Comparison of ENCODE assay signal across 11 mouse cellular contexts in genomic region chr4:63385784-63386183, GRCm38 (mm10). TPM values are rescaled to one million over a fixed set of nuclear protein-coding genes. Genes with fewer than 3 reads are reported as not detected.
DNase-seq lines count a peak whose midpoint lies in the region; ATAC-seq and TF ChIP-seq lines count a peak whose summit lies in the region.
"Had no signal": no experiment of that assay in that cellular context is flagged by ENCODE, and none has a peak within 500 bp of the region (broad histone marks: within the 10 kb centered on the region; RNA-seq: fewer than 3 reads in every experiment).

No protein-coding gene starts in this region.

- peaks cover 35% of the 10 kb centered on the region for H3K4me1 ChIP-seq in forebrain, embryonic 12.5 days
- peaks cover 35% of the 10 kb centered on the region for H3K4me1 ChIP-seq in forebrain, embryonic 10.5 days
- H3K4me1 ChIP-seq in bone marrow, adult 2 months (ENCODE audit: control insufficient read depth, insufficient read depth, low read length): peaks cover 29% of the 10 kb centered on the region

- no peak for TF ChIP-seq CTCF in bone marrow, adult 2 months (IDR thresholded peaks at IDR 0.05; ENCODE audit: control insufficient read depth, insufficient read depth, low read length)

- no peaks in the 10 kb centered on the region for H3K27me3 ChIP-seq in forebrain, embryonic 12.5 days
- H3K27me3 ChIP-seq in forebrain, embryonic 10.5 days (ENCODE audit: poor library complexity, severe bottlenecking): no peaks in the 10 kb centered on the region
- H3K27me3 ChIP-seq: neural tube, embryonic 13.5 days had no signal

- H3K27ac ChIP-seq in forebrain, embryonic 12.5 days: 0 out of 2 replicates have a peak overlapping the region, but pooled peaks have one; percentile 14
- no peak overlapping the region for H3K27ac ChIP-seq in forebrain, embryonic 10.5 days
- peak overlapping the region; percentile 88 for H3K27ac ChIP-seq in bone marrow, adult 2 months (ENCODE audit: control insufficient read depth, insufficient read depth, low read depth, low read length, poor library complexity)
- H3K27ac ChIP-seq: neural tube, embryonic 13.5 days had no signal

- ATAC-seq in forebrain, embryonic 12.5 days (ENCODE audit: low FRiP score): no peak

- H3K4me2 ChIP-seq in forebrain, embryonic 12.5 days: no peak overlapping the region
- H3K4me2 ChIP-seq: neural tube, embryonic 13.5 days had no signal

- WGBS in forebrain, embryonic 12.5 days: 67% methylated on average over 11 of the region's 11 CpGs
- 91% methylated on average over 11 of the region's 11 CpGs for WGBS in forebrain, embryonic 10.5 days
- WGBS in bone marrow, adult 2 months: 5% methylated on average over 11 of the region's 11 CpGs

- no peak overlapping the region for H3K9ac ChIP-seq in forebrain, embryonic 12.5 days
- H3K9ac ChIP-seq: neural tube, embryonic 13.5 days had no signal

- no peak for TF ChIP-seq POLR2A in bone marrow, adult 2 months (IDR thresholded peaks at IDR 0.05; ENCODE audit: borderline replicate concordance, control insufficient read depth, low read depth, low read length)

- peaks cover 63% of the 10 kb centered on the region for H3K36me3 ChIP-seq in forebrain, embryonic 12.5 days (replicated peaks)
- peaks cover 55% of the 10 kb centered on the region for H3K36me3 ChIP-seq in forebrain, embryonic 10.5 days (replicated peaks)

- no peak overlapping the region for H3K4me3 ChIP-seq in forebrain, embryonic 12.5 days (replicated peaks)
- H3K4me3 ChIP-seq in forebrain, embryonic 10.5 days: no peak overlapping the region
- peak overlapping the region; percentile 55 for H3K4me3 ChIP-seq in bone marrow, adult 2 months (replicated peaks; ENCODE audit: control insufficient read depth, low read depth, low read length)
- H3K4me3 ChIP-seq: neural tube, embryonic 13.5 days had no signal

- no peak for DNase-seq in forebrain, embryonic 10.5 days (ENCODE audit: extremely low spot score, low spot score)
- DNase-seq in lung, postnatal 36 days: peak; percentile 84
- DNase-seq in thymus, adult 18-20 months: peak; percentile 65 to 86
- DNase-seq in urinary bladder, postnatal 14 days (ENCODE audit: low spot score): no peak
- DNase-seq in gastrocnemius, postnatal 4 days (ENCODE audit: low spot score in 2 of 2): no peak
- no peak for DNase-seq in kidney, postnatal 36 days
- DNase-seq: cerebellum, adult 9-11 months had no signal

- H3K9me3 ChIP-seq in forebrain, embryonic 12.5 days: no peaks in the 10 kb centered on the region
- H3K9me3 ChIP-seq in forebrain, embryonic 10.5 days: no peaks in the 10 kb centered on the region
- H3K9me3 ChIP-seq: neural tube, embryonic 13.5 days had no signal

RNA-seq across cellular contexts. Expression of gene Akna, which starts 17.4 kb away (rescaled TPM):
- 24.6 and 29.3 TPM in 2 replicates for polyA plus RNA-seq in forebrain, embryonic 12.5 days (2016; fragmentation: Nextera tagmentation; extraction: Ambion mirVana)
- 10.2 and 13.1 TPM in 2 replicates for polyA plus RNA-seq in forebrain, embryonic 10.5 days (2016; fragmentation: Nextera tagmentation; extraction: Ambion mirVana)
- polyA plus RNA-seq in bone marrow, adult 2 months (2011; ENCODE audit: insufficient read depth, insufficient read length, low replicate concordance, missing spikeins): 34.5 and 61.0 TPM in 2 replicates
- 1 to 10 TPM; 6.2 to 6.5 TPM for total RNA-seq in gastrocnemius, postnatal 4 days (2021)

RNA-seq across cellular contexts. Expression of gene Orm2, which starts 23.5 kb away (rescaled TPM):
- polyA plus RNA-seq in forebrain, embryonic 12.5 days (2016; fragmentation: Nextera tagmentation; extraction: Ambion mirVana): not detected in 2 replicates
- not detected in 2 replicates for polyA plus RNA-seq in forebrain, embryonic 10.5 days (2016; fragmentation: Nextera tagmentation; extraction: Ambion mirVana)
- not detected in 2 replicates for polyA plus RNA-seq in bone marrow, adult 2 months (2011; ENCODE audit: insufficient read depth, insufficient read length, low replicate concordance, missing spikeins)
- total RNA-seq in gastrocnemius, postnatal 4 days (2021): not detected
- polyA plus RNA-seq: lung, embryonic 16.5 days; neural tube, embryonic 13.5 days had no signal

RNA-seq across cellular contexts. Expression of gene Orm3, which starts 29.8 kb away (rescaled TPM):
- not detected in 2 replicates for polyA plus RNA-seq in forebrain, embryonic 12.5 days (2016; fragmentation: Nextera tagmentation; extraction: Ambion mirVana)
- polyA plus RNA-seq in forebrain, embryonic 10.5 days (2016; fragmentation: Nextera tagmentation; extraction: Ambion mirVana): not detected in 2 replicates
- not detected in 2 replicates for polyA plus RNA-seq in bone marrow, adult 2 months (2011; ENCODE audit: insufficient read depth, insufficient read length, low replicate concordance, missing spikeins)
- total RNA-seq in gastrocnemius, postnatal 4 days (2021): not detected
- polyA plus RNA-seq: lung, embryonic 16.5 days; neural tube, embryonic 13.5 days had no signal

RNA-seq across cellular contexts. Expression of gene Orm1, which starts 41.4 kb away (rescaled TPM):
- not detected in 2 replicates for polyA plus RNA-seq in forebrain, embryonic 12.5 days (2016; fragmentation: Nextera tagmentation; extraction: Ambion mirVana)
- not detected in 2 replicates for polyA plus RNA-seq in forebrain, embryonic 10.5 days (2016; fragmentation: Nextera tagmentation; extraction: Ambion mirVana)
- polyA plus RNA-seq in bone marrow, adult 2 months (2011; ENCODE audit: insufficient read depth, insufficient read length, low replicate concordance, missing spikeins): 13.2 and 43.2 TPM in 2 replicates
- total RNA-seq in gastrocnemius, postnatal 4 days (2021): 1 to 10 TPM; 1.9 to 4.2 TPM
- polyA plus RNA-seq: lung, embryonic 16.5 days; neural tube, embryonic 13.5 days had no signal

Comparison
In these comparisons a context has a peak if more than half of its experiments do, and no peak if none do; other contexts are left out.
1. DNase-seq: peak in lung, postnatal 36 days (single experiment) and thymus, adult 18-20 months (2 of 2); none in forebrain, embryonic 10.5 days (single experiment), urinary bladder, postnatal 14 days (single experiment), gastrocnemius, postnatal 4 days (0 of 2) and kidney, postnatal 36 days (0 of 2).